Mouse (Mus musculus): ENCODE results near the gene Arhgef26.

Arhgef26 gene

DNA sequence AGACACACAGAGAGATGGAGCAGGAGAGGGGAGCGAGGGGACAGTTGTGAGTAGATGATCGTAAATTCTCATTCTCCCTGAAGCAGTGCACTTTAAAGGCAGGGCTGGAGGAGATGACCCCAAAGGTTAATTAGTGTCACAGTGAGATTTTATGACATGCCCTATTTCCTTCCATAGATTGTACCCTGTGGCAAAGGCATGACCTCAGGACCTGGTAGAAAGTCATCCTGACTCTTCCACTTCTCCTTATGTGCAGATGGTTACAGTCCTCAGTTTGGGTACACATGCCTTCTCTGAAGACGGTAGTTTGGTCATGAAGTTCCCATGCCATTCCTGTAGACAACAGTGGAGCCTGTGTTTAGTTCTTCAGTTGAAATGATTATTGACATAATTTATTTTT lies 42.3 kb downstream of the Arhgef26 start:
- DNase-seq (ENCODE audit: low read depth in 2 of 2, low spot score in 2 of 2) = no peak

DNA sequence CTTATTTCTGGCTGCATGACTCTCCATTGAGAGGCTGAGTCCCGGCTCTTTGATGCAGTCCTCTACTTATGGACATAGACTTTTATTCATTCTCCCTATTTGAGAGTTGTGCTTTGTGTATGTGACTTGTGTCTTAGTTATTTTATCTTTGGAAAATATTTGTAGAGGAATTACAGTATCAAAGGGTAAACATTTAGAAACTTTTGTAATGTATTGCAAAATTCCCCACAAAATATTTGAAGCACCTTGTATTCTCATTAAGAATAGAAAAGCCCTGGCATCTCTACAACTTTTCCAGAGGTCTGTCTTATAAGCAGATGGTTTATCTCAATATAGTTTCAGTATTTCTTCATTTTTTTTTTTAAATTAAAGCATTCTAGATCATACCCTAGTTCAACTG lies 44.7 kb downstream of the Arhgef26 start:
- DNase-seq (ENCODE audit: low read depth in 2 of 2, low spot score in 2 of 2) = no peak

DNA sequence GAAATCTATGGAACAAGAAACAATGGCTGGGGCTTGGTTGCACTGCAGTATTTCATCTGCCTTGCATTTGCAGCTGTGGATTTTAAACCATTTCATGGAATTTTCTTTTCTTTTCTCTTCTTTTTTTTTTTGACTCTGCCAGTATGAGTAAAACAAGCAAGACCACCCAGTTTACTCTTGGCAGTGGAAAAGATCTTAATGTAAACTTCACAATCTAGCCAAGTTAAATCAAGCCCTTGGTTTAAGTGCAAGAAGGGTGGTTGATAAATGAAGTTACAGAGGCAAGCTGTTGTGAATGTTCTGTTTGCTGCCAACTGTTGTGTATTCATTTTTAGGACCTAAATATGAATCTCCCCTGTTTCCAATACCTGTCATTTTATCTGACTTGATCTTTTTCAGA lies 54.5 kb downstream of the Arhgef26 start:
- no peak for DNase-seq (ENCODE audit: low read depth in 2 of 2, low spot score in 2 of 2)

DNA sequence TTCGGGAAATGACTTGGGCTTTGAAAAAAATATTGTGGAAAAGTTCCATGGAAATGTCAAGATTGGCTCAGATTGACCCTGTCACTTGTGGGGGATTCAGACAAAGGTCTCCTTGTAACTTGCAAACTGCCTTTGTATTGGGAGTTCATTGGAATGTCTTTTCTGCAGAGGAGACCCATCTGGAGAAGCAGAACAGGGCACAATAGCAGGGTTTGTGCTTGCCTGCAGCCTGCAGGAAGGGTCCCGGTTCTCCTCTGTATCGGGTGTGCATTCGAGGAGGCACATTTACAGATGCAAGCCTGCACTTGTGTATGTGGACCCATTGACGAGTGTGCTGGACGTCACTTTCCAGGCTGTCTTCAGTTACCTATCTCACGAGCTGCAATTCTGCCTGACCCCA lies 56.1 kb downstream of the Arhgef26 start:
- no peak for DNase-seq (ENCODE audit: low read depth in 2 of 2, low spot score in 2 of 2)

DNA sequence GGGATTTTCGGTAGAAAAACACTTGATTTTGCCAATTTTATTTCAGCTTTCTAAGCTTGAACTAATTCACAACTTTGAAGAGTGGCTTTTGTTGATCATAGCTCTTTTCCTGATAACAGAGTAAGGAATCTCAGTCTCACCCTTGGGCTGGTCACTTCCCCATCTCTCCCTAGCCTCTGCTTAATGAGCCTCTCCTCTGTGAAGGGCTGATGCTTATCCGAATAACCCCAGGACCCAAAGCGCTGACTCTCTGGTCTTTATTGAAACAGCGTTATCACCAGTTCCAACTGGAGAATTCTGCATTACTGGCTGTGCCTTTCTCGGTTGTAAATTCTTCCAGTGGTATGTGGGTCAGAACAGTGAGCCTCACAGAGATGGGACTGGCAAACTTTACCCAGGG lies 57.2 kb downstream of the Arhgef26 start:
- DNase-seq (ENCODE audit: low read depth in 2 of 2, low spot score in 2 of 2) = no peak

DNA sequence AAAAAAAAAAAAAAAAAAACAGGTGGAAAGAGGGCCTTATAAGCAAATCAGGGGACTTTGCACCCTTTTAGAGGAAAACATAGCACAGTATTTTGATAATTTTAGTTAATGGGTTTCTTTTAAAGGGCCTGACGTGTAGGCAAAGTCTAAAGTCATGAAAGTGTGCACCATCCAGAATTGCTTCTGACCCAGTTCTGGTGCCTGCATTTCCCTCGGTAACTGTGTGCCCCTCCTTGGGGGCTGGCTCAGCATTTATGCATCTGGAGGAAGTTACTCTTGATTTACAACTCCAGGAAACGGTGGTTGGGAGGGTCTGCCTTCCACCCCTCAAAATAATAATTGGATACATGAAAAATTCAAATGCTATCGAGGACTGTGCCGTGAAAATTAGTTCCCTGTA lies 58.0 kb downstream of the Arhgef26 start:
- no peak for DNase-seq (ENCODE audit: low read depth in 2 of 2, low spot score in 2 of 2)

DNA sequence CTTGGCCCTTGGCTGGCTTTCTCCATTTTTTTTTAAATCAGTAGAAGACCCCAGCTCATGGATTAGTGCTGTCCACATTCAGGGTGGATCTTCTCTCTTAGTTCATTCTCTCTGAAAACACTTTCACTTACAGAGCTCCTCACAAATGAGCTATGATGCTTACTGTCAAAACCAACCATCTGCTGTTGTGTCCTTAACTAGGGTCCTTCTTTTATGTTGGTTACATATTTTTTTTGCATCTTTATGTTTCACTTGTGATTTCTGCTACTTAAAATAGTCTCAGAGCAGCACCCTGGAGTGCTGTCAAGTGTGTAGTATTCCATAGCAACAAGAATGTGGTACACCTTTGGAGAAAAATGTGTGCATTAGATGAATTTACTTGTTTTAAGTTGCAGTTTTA lies 60.0 kb downstream of the Arhgef26 start:
- no peak for DNase-seq (ENCODE audit: low read depth in 2 of 2, low spot score in 2 of 2)

DNA sequence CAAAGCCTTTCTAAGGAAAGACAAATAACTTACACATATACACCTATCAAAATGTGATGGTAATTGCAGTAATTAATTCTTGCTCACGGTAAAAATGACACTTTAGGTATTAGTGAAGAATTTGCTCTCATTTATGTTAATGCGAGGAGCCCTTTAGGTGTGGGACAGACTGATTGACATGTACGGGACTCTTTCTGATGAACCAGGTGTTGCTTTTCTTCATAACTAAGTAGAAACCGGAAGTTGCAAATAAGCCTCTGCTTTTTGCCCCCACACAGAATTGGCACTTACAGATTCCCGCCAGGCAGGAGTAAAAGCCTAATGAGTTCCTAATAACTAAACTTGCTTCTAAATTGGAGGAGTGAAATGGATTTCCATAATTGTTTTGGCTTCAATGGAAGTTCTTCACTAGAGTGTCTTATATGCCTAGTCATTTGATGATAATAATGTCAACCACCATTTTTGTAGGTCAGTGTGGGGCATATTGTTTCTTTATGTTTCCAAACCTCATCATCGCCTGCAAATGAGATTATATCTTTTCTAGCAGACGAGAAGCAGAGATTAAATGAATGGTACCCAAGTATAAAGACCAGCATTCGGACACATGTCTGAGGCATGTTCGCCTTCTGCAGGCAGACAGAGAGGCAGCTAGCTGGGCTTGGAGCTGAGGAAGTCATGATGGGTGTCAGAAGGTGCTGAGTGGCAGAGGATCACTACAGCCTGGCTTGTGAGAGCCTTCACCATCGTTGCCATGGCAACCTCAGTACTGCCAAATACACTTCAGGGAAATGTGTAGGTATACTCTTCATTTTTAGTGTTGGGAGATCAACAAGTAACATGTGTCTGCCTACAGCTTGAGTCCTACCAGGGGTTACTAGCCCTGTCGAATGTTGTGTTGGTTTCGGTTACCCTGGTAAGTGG lies 61.9 kb downstream of the Arhgef26 start:
- no peak for DNase-seq (ENCODE audit: low read depth in 2 of 2, low spot score in 2 of 2)

DNA sequence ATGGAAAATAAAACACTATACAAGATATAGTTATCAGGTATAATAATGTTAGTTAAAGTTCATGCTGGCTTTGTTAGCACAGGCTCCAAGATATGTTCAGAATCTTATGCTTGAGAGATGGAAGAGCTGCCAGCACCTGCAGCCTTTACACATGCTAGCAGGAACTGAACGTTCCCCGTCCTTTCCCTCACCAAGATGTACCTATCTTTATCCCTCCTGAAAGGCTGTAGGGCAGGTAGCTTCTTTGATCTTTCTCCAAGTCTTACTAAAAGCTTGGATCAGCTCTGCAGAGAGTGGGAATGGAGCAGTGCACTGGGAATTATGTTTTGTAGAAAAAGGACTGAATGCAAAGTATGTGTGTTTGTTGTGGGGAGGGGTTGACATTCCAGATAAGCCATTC lies 64.3 kb downstream of the Arhgef26 start:
- DNase-seq (ENCODE audit: low read depth in 2 of 2, low spot score in 2 of 2) = no peak

DNA sequence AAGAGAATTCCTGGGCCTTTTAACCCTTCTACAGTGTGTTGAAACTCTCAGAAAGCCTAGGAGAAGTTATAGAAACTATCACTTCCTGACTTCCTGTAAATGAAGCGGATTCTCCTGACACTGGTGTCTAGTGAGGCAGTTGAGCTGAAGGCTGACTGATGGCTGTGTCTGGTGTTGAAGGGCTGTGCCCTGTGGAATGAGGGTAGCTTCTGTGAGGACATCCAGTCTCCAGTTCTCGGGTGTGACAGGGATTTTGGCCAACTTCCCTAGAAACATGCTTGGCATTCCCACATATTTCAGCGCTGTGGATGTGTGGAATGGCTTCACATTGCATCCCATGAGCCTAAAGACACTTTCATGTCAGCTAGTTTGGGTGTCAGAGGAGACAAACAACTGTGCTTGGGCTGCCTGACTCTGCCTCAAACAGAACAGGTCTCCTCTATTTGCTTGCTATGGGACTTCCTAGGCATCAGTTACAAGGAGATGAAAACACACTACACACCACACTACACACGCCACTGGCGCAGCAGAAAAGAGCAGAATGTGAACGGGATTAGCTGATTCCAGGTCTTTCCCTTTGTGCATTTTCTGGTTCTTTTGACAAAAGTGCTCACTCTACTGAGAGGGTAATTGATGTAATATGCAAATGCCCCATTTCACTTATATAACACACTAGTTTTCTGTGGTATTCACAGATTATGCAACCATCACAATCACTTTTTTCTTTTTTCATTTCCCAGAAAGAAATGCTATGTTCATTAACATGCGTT lies 66.5 kb downstream of the Arhgef26 start:
- no peak for DNase-seq (ENCODE audit: low read depth in 2 of 2, low spot score in 2 of 2)

DNA sequence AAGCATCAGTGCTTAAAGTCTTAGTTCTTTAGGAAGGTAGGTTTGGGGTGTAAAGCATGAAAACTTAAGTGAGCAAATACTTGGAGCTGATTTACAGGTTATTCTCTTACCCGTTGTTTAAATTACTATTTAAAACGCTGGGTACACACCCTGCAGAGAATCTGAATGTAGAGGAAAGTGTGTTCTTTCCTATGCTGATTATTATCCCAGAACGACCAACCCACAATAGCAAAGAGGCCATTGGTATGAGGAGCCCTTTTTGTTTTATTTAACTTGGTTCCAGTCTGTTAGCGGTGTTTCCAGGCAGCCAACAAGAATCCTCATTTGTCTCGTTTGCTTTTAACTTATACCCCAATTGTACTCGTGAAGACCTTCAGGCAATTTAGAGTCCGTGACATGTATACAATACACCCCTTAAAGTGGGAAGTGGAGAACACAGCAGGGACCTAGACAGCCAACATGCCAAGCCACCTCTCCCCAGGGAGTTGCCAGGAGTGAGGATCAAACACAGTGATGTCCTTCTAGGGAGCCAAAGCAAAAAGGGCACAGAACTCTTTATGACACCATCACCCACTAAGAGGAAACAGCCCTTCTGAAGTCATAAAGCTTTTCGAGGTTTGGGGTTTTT lies 71.5 kb downstream of the Arhgef26 start:
- no peak for DNase-seq (ENCODE audit: low read depth in 2 of 2, low spot score in 2 of 2)

DNA sequence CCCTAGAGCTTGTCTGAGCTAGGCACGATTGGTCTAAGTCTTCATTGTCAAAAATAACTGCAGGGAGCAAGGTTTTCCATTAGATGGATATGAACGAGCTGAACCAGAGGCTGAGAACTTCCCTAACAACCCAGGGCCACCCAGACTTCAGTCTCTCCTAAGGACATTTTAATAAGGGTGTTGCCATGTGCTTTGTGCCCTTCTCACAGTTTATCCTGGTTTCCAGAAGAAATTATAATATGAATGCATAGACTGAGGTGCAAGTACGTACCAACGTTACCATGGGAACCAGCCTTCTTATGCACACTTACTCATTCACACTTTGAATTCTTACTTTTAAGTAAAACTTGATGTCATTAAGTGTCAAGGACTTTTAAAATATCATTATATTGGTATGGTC lies 72.3 kb downstream of the Arhgef26 start:
- DNase-seq (ENCODE audit: low read depth in 2 of 2, low spot score in 2 of 2) = no peak

DNA sequence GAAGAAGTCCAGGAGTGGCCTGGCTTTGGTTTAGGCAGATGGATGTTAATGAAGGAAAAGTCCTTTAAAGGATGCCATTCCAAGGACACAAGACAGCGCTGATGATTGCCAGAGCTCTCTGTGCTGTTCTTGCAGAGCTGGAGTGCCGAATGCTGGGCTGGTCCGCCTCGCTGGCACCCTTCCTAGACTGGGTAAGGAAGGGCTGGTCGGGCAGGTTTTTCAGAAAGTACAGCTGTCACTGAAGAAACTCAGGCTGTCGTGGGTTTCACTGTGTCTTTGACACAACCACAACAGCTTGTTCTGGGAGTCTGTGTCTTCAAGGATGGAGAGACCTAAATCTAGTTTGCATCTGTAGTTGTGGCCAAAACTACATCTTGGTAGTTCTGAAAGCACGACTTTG lies 74.6 kb downstream of the Arhgef26 start:
- DNase-seq (ENCODE audit: low read depth in 2 of 2, low spot score in 2 of 2) = no peak

DNA sequence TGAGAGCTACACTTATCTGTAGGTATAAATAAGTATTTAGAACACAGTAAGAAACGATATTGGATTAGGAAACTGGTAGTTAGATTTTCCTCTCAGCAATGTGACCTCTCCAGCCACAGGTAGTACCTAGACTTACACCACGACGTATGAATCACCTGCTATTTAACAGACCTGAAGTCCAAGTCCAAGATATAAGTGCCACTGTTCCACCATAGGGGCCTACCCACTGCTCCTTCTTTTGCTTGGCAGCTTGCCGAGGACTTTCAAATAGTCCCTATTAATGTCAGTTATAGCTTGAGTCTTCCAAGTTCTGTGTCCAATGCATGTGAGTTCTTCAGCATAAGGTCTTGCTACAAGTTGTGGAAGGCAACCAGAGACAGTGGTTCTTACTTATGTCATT lies 76.8 kb downstream of the Arhgef26 start:
- no peak for DNase-seq (ENCODE audit: low read depth in 2 of 2, low spot score in 2 of 2)

DNA sequence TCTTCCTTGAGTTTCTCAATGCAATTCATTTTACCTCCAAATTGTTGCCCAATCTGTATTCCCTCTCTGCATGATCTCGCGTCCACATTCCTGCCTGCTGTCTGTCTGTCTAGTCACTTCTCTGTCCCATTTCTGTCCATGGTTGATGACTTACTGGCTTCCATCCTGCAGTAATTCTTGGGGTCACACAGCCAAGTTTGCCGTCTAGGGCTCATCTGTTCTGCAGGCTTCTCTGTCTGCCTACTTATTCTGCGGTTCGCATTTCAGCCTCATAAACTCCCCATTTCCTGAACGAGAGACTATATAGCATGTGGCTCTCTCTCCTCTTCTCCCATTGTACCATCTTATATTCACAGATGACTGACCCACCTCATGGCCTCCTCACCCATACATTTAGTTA lies 79.3 kb downstream of the Arhgef26 start:
- DNase-seq (ENCODE audit: low read depth in 2 of 2, low spot score in 2 of 2) = no peak

DNA sequence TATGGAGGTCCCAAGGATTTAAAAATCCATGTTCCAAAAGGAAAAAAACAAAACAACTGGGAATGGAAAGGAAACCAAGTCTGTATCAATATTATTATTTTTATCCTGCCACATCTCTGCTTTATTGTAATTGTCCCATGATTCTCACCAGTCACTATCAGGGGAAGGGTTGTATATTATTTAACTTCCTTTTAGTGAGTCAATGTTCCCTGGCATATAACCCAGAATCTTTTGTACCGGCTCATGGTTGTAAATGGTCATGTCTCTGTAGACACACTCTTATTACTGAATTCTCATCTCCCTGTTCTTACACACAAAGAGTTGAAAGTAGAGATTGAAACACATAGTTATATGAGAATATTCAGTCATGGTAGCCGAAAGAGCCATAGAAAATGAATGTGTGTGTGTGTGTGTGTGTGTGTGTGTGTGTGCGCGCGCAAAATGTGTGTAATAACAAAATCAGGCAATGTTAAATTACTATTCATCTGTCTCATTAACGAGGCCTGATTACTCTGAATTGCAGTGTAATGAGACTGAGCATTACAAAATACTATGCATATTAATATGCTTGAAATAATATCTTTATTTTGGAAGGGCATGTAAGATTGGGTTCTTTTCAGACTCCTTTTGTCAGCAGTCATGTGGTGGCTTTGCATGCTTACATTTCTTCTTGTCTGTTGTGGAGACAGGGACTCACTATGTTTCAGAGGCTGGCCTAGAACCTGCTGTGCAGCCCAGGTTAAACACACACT lies 80.4 kb downstream of the Arhgef26 start:
- DNase-seq (ENCODE audit: low read depth in 2 of 2, low spot score in 2 of 2) = no peak

DNA sequence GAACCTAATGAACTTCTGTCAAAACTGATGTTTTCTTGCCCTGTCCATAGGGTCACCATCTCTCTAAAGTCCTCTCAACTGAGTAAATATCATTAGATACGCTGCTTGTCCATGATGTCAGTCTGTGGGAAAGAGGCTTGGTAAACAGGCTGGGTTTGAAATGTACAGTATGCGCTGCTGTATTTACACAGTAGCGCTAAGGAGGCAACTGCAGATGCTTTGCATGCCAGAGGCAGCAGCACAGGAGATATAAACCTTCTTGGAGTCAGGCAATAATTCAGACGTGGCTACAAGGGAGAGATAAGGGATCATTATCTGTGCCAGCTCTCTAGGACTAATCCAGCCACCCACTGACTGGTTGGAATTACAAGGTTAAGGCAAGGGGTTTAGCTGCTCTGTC lies 95.5 kb downstream of the Arhgef26 start:
- no peak for DNase-seq (ENCODE audit: low read depth in 2 of 2, low spot score in 2 of 2)

DNA sequence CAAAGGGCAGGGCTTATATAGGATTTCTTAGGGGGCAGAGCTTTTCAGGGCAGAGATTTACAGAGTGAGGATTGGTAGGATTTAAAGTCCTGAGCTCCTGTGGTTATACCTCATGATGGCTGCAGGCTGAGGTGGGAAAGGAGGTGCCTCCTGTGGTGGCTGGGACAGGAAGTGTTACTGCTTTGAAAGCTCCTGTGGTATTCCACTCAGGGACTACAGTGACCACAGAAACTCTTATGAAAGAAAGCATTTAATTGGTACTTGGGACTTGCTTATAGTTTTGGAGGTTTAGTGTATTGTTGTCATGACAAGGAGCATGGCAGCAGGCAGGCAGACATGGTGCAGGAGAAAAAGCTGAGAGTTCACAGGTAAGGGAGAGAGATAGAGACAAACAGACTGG lies 97.8 kb downstream of the Arhgef26 start:
- DNase-seq (ENCODE audit: low read depth in 2 of 2, low spot score in 2 of 2) = no peak

DNA sequence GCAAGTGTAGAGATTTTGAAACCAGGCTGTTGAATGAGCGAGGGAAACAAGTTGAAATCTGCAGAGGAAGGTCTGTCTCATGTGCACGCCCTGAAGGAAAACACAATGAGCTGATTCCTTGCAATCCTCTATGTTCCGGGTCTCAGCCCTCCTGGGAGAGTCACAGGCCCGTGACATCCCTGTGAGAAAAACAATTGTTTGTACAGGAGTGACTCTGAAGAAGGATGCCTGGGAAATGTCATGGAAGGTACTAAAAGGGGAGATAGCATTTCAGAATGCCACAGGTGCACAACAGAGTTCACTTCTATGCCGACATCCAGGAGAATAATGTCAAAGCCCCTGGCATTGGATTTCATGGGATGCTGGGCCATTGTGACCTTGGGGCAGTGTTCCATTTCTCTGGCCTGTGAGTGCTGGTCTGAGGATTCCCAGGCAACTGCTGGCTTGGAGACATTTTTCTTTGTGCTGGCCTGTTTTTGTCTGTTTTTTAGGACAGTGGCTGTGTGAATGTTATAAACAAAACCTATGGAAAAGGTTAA lies 102.4 kb downstream of the Arhgef26 start:
- DNase-seq (ENCODE audit: low read depth in 2 of 2, low spot score in 2 of 2) = no peak

DNA sequence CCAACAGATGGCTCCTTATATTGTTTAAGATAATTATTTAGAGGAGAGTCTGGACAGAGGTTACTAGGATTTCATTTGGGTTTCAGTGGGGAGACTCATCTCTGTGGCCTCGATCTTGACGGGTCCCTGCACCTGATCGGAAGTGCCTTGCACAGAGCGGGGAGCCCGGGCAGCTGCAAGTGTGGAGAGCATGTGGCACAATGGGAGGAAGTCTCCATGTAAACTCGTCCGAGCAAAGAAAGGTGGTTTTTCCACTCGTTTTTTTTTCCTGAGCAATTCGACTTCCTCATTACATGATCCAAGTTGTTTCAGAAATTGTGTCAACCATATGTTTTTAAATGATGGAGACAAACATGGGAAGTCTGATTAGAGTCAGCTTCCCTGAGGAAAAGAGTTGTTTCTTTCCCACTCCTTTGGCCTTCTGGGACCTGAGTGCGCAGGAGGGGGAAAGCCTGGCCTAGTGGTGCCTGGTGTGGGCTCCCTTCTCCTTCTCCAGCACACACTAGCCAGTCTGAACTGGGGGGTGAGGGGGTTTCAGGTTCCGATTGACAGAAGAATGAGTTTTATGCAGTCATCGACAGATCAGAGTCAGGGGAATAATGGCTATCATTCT lies 105.5 kb downstream of the Arhgef26 start:
- DNase-seq (ENCODE audit: low read depth in 2 of 2, low spot score in 2 of 2) = no peak

DNA sequence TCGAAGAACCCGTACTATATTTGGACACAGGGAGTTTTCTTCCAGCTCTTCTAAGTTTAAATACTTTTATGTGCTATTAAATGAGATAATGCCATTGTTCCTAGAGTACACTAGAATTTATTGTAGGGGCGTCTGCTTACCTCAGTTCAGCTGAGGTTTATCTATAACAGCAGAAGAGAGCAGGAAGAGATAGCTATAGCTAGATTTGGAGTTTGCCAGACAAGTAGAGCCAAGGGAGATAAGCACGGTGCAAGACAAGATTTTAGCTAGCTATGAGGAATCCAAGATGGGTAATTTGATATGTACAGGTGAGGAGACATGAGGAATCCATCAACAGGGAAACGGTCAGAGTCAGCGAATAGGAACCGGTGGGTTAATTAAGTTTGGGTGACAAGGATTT lies 108.1 kb downstream of the Arhgef26 start:
- no peak for DNase-seq (ENCODE audit: low read depth in 2 of 2, low spot score in 2 of 2)
